Mouse (Mus musculus): ENCODE measurements around the gene Fbxw7. TPM values are rescaled to one million over a fixed set of nuclear protein-coding genes. Genes with fewer than 3 reads are reported as not detected.
A peak's percentile ranks its signal among the peaks of the same experiment; 100 is the strongest.

Fbxw7 gene
- polyA plus RNA-seq (2015; fragmentation: Nextera tagmentation; extraction: Ambion mirVana), result 35.2 and 39.3 TPM in 2 replicates

GRCm38 (mm10) chr3:84814762-84815381 is at the start of gene Fbxw7:
Gene Fbxw7, plus strand, starts transcription at chr3:84815268.
- WGBS, result 0% methylated on average over 20 of the region's 76 CpGs
- Histone ChIP-seq H3K4me1 (ENCODE audit: control insufficient read depth, insufficient read depth, low read depth, low read length) (peaks cover 18% of the 10 kb centered on the region), H3K27ac (ENCODE audit: low read depth, low read length) (peak within 1 kb of the TSS; percentile 95), H3K9me3 (ENCODE audit: control insufficient read depth, low read length) (no peaks in the 10 kb centered on the region), H3K4me2 (ENCODE audit: low read length) (peak within 1 kb of the TSS; percentile 100), H3K4me3 (ENCODE audit: low read length) (peak within 1 kb of the TSS; percentile 99), H3K36me3 (ENCODE audit: control insufficient read depth, insufficient read depth, low read length) (no peaks in the 10 kb centered on the region), H3K9ac (ENCODE audit: low read depth, low read length) (peak within 1 kb of the TSS; percentile 94), H3K27me3 (replicated peaks; ENCODE audit: control insufficient read depth, insufficient read depth, low read length) (no peaks in the 10 kb centered on the region)
- no peak; the same call in none of the 2 replicates for ATAC-seq

DNA sequence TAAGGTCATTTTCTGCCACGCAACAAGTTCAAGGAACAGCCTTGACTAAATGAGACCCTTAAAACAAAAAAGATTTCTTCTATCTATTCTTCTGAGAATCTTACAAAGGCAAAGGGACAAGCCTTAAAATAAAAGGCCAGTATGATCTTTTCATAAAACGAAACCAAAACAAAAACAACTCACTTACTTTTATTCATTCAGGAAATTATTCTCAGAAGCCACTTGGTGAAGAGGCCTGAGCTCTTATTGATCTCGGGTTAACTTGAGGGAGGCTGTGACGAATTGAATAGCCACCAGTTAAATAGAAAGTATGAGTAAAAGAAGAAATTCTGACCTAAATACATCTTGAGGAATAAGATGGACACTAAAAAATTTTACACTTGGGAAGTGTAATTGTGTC is 46.1 kb upstream of the Fbxw7 start:
- Histone ChIP-seq H3K4me2 (ENCODE audit: low read length) (no peak overlapping the region), H3K9me3 (ENCODE audit: control insufficient read depth, low read length) (no peaks in the 10 kb centered on the region), H3K4me1 (ENCODE audit: control insufficient read depth, insufficient read depth, low read depth, low read length) (no peaks in the 10 kb centered on the region), H3K27me3 (replicated peaks; ENCODE audit: control insufficient read depth, insufficient read depth, low read length) (no peaks in the 10 kb centered on the region), H3K4me3 (ENCODE audit: low read length) (no peak overlapping the region), H3K27ac (ENCODE audit: low read depth, low read length) (no peak overlapping the region), H3K9ac (ENCODE audit: low read depth, low read length) (no peak overlapping the region), H3K36me3 (ENCODE audit: control insufficient read depth, insufficient read depth, low read length) (no peaks in the 10 kb centered on the region)
- no peak for ATAC-seq
- 92% methylated on average over 4 of the region's 4 CpGs for WGBS

DNA sequence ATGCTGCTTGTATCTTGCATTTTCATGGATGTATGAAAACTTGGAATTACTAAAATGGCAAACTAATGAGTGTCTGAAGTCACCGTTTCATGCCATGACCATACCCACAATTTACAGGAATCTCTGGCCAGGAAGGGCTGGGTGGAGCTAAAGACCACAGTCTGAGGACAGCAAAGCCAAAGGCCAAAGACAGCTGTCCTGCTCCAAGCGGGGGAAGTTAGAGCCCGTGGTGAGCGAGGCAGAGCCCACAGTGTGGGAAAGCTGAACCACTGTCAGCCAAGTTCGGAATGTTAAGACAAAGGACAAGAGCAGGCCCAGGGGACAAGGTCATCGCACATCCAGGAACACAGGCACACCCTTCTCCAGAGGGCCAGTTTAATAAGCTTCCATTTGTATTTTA is 45.7 kb upstream of the Fbxw7 start:
- Histone ChIP-seq H3K4me1 (ENCODE audit: control insufficient read depth, insufficient read depth, low read depth, low read length) (no peaks in the 10 kb centered on the region), H3K36me3 (ENCODE audit: control insufficient read depth, insufficient read depth, low read length) (no peaks in the 10 kb centered on the region), H3K27me3 (replicated peaks; ENCODE audit: control insufficient read depth, insufficient read depth, low read length) (no peaks in the 10 kb centered on the region), H3K4me2 (ENCODE audit: low read length) (no peak overlapping the region), H3K27ac (ENCODE audit: low read depth, low read length) (no peak overlapping the region), H3K9me3 (ENCODE audit: control insufficient read depth, low read length) (no peaks in the 10 kb centered on the region), H3K4me3 (ENCODE audit: low read length) (no peak overlapping the region), H3K9ac (ENCODE audit: low read depth, low read length) (no peak overlapping the region)
- WGBS, result 89% methylated on average over 6 of the region's 6 CpGs
- ATAC-seq, result no peak

GRCm38 (mm10) chr3:84770518-84770917 is 44.5 kb upstream of the Fbxw7 start:
- no peak overlapping the region for H3K4me3 ChIP-seq (ENCODE audit: low read length)
- H3K4me2 ChIP-seq (ENCODE audit: low read length), result no peak overlapping the region
- H3K4me1 ChIP-seq (ENCODE audit: control insufficient read depth, insufficient read depth, low read depth, low read length), result no peaks in the 10 kb centered on the region
- H3K9me3 ChIP-seq (ENCODE audit: control insufficient read depth, low read length), result no peaks in the 10 kb centered on the region
- H3K36me3 ChIP-seq (ENCODE audit: control insufficient read depth, insufficient read depth, low read length), result no peaks in the 10 kb centered on the region
- 92% methylated on average over 6 of the region's 6 CpGs for WGBS
- H3K9ac ChIP-seq (ENCODE audit: low read depth, low read length), result no peak overlapping the region
- ATAC-seq, result no peak
- no peak overlapping the region for H3K27ac ChIP-seq (ENCODE audit: low read depth, low read length)
- H3K27me3 ChIP-seq (replicated peaks; ENCODE audit: control insufficient read depth, insufficient read depth, low read length), result no peaks in the 10 kb centered on the region

DNA sequence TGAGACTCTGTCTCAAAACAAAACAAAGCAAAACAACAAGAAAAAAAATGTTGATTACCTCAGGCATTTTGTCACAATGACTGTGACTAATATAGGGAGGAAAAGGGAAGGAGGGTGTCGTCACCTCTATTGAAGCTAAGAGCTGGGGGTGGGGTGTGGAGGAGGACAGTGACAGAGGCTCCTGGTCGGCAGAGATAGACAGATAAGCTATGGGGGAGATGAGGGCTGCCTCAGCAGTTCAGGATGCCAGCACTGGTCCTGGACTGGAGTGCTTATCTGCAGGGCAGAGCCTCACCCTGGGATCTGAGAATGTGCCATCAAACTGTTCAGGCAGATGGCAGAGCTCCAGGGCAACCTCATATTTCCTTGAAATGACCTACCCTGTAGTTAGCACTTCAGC is 43.1 kb upstream of the Fbxw7 start:
- H3K4me3 ChIP-seq (ENCODE audit: low read length), result no peak overlapping the region
- no peaks in the 10 kb centered on the region for H3K4me1 ChIP-seq (ENCODE audit: control insufficient read depth, insufficient read depth, low read depth, low read length)
- ATAC-seq, result no peak
- 54% methylated on average over 2 of the region's 2 CpGs for WGBS
- H3K27me3 ChIP-seq (replicated peaks; ENCODE audit: control insufficient read depth, insufficient read depth, low read length), result no peaks in the 10 kb centered on the region
- no peak overlapping the region for H3K27ac ChIP-seq (ENCODE audit: low read depth, low read length)
- no peak overlapping the region for H3K4me2 ChIP-seq (ENCODE audit: low read length)
- H3K9ac ChIP-seq (ENCODE audit: low read depth, low read length), result no peak overlapping the region
- no peaks in the 10 kb centered on the region for H3K9me3 ChIP-seq (ENCODE audit: control insufficient read depth, low read length)
- no peaks in the 10 kb centered on the region for H3K36me3 ChIP-seq (ENCODE audit: control insufficient read depth, insufficient read depth, low read length)

DNA sequence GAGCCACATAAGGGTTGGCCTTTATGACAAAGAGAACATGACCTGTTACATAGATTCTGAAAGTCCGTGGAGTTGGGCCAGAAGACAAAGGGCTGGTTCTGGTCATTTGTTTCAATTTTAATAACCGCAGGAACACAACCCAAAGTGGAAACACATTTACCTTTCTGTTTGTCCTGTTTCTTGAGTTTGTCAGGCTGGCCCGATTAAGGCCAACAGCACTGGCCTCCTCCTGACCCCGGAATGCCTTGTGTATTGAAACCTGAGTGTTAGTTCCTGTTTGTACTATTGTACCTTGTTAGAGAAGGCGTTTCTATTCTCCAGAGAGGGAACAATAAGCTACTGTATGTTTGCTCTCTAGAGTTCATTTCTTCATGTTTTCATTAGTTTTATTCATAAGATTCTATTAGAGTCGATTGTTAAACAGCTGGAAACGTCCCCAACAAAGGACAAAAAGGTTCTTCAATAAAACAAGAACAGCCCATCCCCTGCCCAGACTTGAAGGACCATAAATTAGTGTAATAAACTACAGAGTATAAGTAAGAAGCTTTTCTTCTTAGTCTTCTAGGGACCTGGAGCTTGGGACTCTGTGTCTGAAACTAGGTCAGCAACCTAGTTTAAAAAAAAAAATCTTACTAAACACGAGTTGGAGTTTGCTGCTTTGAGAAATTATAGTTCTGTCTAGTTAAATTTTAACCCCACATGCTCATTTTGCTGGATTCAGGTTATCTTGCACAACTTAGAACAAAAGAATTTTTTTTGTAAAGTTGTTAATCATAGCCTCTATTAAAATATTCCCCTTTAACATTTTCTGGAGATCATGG is 40.6 kb upstream of the Fbxw7 start:
- Histone ChIP-seq H3K36me3 (ENCODE audit: control insufficient read depth, insufficient read depth, low read length) (no peaks in the 10 kb centered on the region), H3K9me3 (ENCODE audit: control insufficient read depth, low read length) (no peaks in the 10 kb centered on the region), H3K27ac (ENCODE audit: low read depth, low read length) (no peak overlapping the region), H3K4me2 (ENCODE audit: low read length) (no peak overlapping the region), H3K4me1 (ENCODE audit: control insufficient read depth, insufficient read depth, low read depth, low read length) (no peaks in the 10 kb centered on the region), H3K9ac (ENCODE audit: low read depth, low read length) (no peak overlapping the region), H3K4me3 (ENCODE audit: low read length) (no peak overlapping the region), H3K27me3 (replicated peaks; ENCODE audit: control insufficient read depth, insufficient read depth, low read length) (no peaks in the 10 kb centered on the region)
- no peak for ATAC-seq
- WGBS, result 62% methylated on average over 8 of the region's 8 CpGs

GRCm38 (mm10) chr3:84775067-84775423 is 40.0 kb upstream of the Fbxw7 start:
- H3K4me2 ChIP-seq (ENCODE audit: low read length), result no peak overlapping the region
- no peaks in the 10 kb centered on the region for H3K27me3 ChIP-seq (replicated peaks; ENCODE audit: control insufficient read depth, insufficient read depth, low read length)
- H3K9me3 ChIP-seq (ENCODE audit: control insufficient read depth, low read length), result no peaks in the 10 kb centered on the region
- no peaks in the 10 kb centered on the region for H3K4me1 ChIP-seq (ENCODE audit: control insufficient read depth, insufficient read depth, low read depth, low read length)
- no peaks in the 10 kb centered on the region for H3K36me3 ChIP-seq (ENCODE audit: control insufficient read depth, insufficient read depth, low read length)
- ATAC-seq, result no peak
- no peak overlapping the region for H3K4me3 ChIP-seq (ENCODE audit: low read length)
- H3K9ac ChIP-seq (ENCODE audit: low read depth, low read length), result no peak overlapping the region
- no peak overlapping the region for H3K27ac ChIP-seq (ENCODE audit: low read depth, low read length)
- WGBS, result 77% methylated on average over 6 of the region's 6 CpGs

DNA sequence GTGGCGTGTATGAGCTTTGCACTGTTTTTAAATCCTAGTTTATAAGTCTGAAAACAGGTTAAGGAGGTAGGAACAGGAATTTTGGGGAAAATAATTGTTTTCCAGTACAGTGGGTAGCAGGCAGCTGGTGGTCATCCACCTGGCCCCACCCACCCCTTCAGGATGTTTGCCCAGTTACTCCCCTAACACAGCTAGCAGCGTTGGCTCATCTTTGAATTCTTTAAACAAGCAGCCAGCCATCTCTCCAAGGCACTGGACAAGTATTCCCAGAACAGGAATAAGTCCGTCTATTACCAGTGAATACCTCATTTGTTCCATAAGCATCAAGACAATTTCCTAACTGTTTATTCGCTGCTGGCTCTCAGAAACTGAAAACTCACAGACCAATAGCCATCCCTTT is 39.5 kb upstream of the Fbxw7 start:
- no peaks in the 10 kb centered on the region for H3K9me3 ChIP-seq (ENCODE audit: control insufficient read depth, low read length)
- 70% methylated on average over 4 of the region's 4 CpGs for WGBS
- no peak overlapping the region for H3K4me2 ChIP-seq (ENCODE audit: low read length)
- H3K27me3 ChIP-seq (replicated peaks; ENCODE audit: control insufficient read depth, insufficient read depth, low read length), result no peaks in the 10 kb centered on the region
- no peak overlapping the region for H3K4me3 ChIP-seq (ENCODE audit: low read length)
- no peaks in the 10 kb centered on the region for H3K4me1 ChIP-seq (ENCODE audit: control insufficient read depth, insufficient read depth, low read depth, low read length)
- no peak for ATAC-seq
- H3K9ac ChIP-seq (ENCODE audit: low read depth, low read length), result no peak overlapping the region
- H3K27ac ChIP-seq (ENCODE audit: low read depth, low read length), result no peak overlapping the region
- no peaks in the 10 kb centered on the region for H3K36me3 ChIP-seq (ENCODE audit: control insufficient read depth, insufficient read depth, low read length)

DNA sequence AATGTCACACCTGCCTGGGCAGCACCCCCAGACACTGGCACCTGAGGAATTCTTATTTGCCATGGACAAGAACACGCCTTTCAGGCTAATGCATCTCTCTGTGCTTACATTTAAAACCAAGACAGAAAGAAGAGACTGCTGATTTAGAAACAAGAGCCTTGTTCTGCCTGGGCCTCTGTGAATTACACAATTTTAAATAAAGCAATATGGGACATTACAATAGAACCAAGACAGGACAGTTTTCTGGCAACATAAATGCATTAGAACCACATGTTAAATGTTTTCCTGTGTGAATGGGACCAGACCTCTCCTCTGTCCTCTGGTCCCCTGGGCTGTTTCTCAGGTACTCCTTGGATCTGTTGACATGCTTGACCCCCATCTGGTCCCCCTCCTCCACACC is 39.0 kb upstream of the Fbxw7 start:
- Histone ChIP-seq H3K27me3 (replicated peaks; ENCODE audit: control insufficient read depth, insufficient read depth, low read length) (no peaks in the 10 kb centered on the region), H3K4me3 (ENCODE audit: low read length) (no peak overlapping the region), H3K9ac (ENCODE audit: low read depth, low read length) (no peak overlapping the region), H3K9me3 (ENCODE audit: control insufficient read depth, low read length) (no peaks in the 10 kb centered on the region), H3K36me3 (ENCODE audit: control insufficient read depth, insufficient read depth, low read length) (no peaks in the 10 kb centered on the region), H3K27ac (ENCODE audit: low read depth, low read length) (no peak overlapping the region), H3K4me1 (ENCODE audit: control insufficient read depth, insufficient read depth, low read depth, low read length) (no peaks in the 10 kb centered on the region), H3K4me2 (ENCODE audit: low read length) (no peak overlapping the region)
- WGBS, result 90% methylated on average over 1 of the region's 1 CpGs
- ATAC-seq, result no peak

Measured in hindbrain, embryonic 16.5 days (tissue).